Mouse (Mus musculus): ENCODE results near the gene Mettl16.

GRCm38 (mm10) chr11:74843435-74843714 is 72.7 kb downstream of the Mettl16 start:
- no peak for TF ChIP-seq TCF12 (IDR thresholded peaks at IDR 0.05; ENCODE audit: insufficient read depth, poor library complexity, severe bottlenecking)
- no peak for TF ChIP-seq POLR2A (IDR thresholded peaks at IDR 0.05; ENCODE audit: insufficient read length, low read depth)
- TF ChIP-seq MYOD1 (IDR thresholded peaks at IDR 0.05; ENCODE audit: control insufficient read depth in 1 of 3, insufficient read length in 2 of 3, low read depth in 2 of 3) = no peak
- no peak for TF ChIP-seq CEBPB (IDR thresholded peaks at IDR 0.05; ENCODE audit: insufficient read depth, poor library complexity, severe bottlenecking)
- no peak for TF ChIP-seq POLR2AphosphoS2 (IDR thresholded peaks at IDR 0.05; ENCODE audit: insufficient read length, low read depth)
- TF ChIP-seq USF1 (IDR thresholded peaks at IDR 0.05; ENCODE audit: low read depth) = no peak
- TF ChIP-seq SRF (IDR thresholded peaks at IDR 0.05; ENCODE audit: control insufficient read depth, insufficient read length, low read depth) = no peak
- TF ChIP-seq REST (IDR thresholded peaks at IDR 0.05; ENCODE audit: insufficient read depth, insufficient read length) = no peak
- TF ChIP-seq MYOG (IDR thresholded peaks at IDR 0.05; ENCODE audit: control insufficient read depth in 1 of 3, insufficient read depth in 1 of 3, insufficient read length in 2 of 3, low read depth in 2 of 3) = no peak
- no peak for TF ChIP-seq MAX (IDR thresholded peaks at IDR 0.05; ENCODE audit: low read depth)
- no peak for TF ChIP-seq E2F4 (IDR thresholded peaks at IDR 0.05; ENCODE audit: insufficient read depth)
- no peak for TF ChIP-seq TCF3 (IDR thresholded peaks at IDR 0.05; ENCODE audit: insufficient read length, low read depth)
